Mouse (Mus musculus) bone marrow macrophage, adult 2 months (primary cell): Measurements from ENCODE around the gene Pcca. TPM values are rescaled to one million over a fixed set of nuclear protein-coding genes. Genes with fewer than 3 reads are reported as not detected.

Experiments used
- H3K27ac ChIP-seq: 2 replicates; pipeline ENCODE4 v1.5.1; 2012; ENCODE audit warnings: low read depth, low read length; ENCODE audit not compliant: insufficient read depth
- H3K4me1 ChIP-seq: 2 replicates; pipeline ENCODE4 v1.6.1; 2012; ENCODE audit warnings: low read length; ENCODE audit not compliant: control insufficient read depth, insufficient read depth
- H3K4me3 ChIP-seq: 2 replicates; pipeline ENCODE4 v1.5.1; 2012; ENCODE audit warnings: mild to moderate bottlenecking, low read length, moderate library complexity; ENCODE audit not compliant: insufficient read depth
- CTCF ChIP-seq: IDR thresholded peaks from 2 replicates; pipeline ENCODE4 v1.5.1; 2012; ENCODE audit warnings: low read depth, mild to moderate bottlenecking, low read length, moderate library complexity
- POLR2A ChIP-seq: IDR thresholded peaks from 2 replicates; pipeline ENCODE4 v1.6.1; 2012; ENCODE audit warnings: mild to moderate bottlenecking, low read depth, low read length, borderline replicate concordance
- polyA plus RNA-seq: library from polyadenylated mRNA; stranded (reverse); fragments of >200 nt; gene quantifications from 2 replicates; pipeline ENCODE4 v1.2.4, GENCODE M21; 2012; ENCODE audit not compliant: missing spikeins, insufficient read depth, insufficient read length

The Pcca gene
- polyA plus RNA-seq, 1 experiment, result 26.3 TPM

DNA sequence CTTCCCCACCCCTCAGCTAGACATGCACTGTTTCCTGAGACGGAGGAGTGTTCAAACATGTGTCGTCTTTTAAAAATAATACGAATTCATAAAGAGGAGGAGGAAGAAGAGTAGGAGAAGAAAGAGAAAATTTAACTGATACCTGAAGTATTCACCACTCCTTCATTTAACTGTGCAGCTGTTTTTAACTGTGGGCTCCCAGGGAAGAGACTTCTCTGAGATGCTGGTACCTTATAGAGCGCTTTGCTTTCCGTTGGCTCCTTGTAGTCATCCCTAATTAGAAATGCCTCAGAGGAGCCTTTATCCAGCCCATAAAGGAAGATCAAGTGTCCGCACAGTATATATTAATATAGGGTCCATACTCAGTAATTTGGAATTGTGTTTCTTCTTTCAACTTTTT lies 42.6 kb upstream of the Pcca start:
- H3K4me3 ChIP-seq, result no peak overlapping the region
- TF ChIP-seq POLR2A (no peak), CTCF (no peak)

GRCm38 (mm10) chr14:122492015-122492414 lies 42.1 kb upstream of the Pcca start:
- Histone ChIP-seq H3K4me3 (no peak overlapping the region), H3K27ac (no peak overlapping the region), H3K4me1 (no peaks in the 10 kb centered on the region)
- TF ChIP-seq CTCF (no peak), POLR2A (no peak)

More for the DNA sequence above, 42.6 kb upstream of the Pcca start:
- Histone ChIP-seq H3K4me1 (no peaks in the 10 kb centered on the region), H3K27ac (no peak overlapping the region)

DNA sequence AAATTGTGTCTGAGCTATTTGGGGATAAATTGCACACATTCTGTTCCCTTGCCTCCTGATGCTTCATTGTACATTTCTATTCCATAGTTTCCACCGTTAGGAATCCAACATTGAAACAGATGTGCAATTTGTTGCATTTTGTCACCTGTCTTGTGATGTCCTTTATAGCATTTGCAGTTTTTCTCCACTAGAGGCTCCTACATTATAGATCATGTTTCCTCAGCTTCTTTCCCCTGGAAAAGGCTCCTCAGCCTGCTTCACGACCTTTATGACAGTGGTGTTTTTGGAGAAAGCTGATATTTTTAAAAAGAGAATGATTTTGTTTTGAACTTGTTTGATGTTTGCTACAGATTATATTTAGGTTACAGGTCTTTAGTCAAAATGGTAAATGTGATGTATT lies 25.1 kb upstream of the Pcca start:
- H3K4me1 ChIP-seq, result no peaks in the 10 kb centered on the region
- TF ChIP-seq CTCF (no peak), POLR2A (no peak)
- H3K4me3 ChIP-seq, result no peak overlapping the region
- no peak overlapping the region for H3K27ac ChIP-seq

DNA sequence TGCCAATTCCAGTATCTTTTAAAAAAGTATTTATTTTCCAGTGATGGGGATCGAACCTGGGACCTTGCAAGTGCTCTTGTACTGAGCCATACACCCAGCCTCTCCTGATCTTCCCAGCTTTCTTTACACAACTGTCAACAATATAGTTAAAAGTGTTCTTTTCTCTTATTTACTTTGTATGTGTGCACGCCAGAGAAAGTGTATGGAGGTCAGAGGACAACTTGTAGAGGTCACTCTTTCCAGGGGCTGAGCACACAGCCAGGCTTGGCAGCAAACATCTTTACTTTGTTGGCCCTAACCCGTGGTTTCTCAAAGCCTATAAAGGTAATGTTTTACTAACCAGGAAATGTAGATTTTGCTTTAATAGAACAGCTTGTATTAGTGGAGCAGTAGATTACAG lies 22.6 kb upstream of the Pcca start:
- no peak overlapping the region for H3K4me3 ChIP-seq
- TF ChIP-seq CTCF, result no peak
- TF ChIP-seq POLR2A, result no peak
- no peaks in the 10 kb centered on the region for H3K4me1 ChIP-seq
- H3K27ac ChIP-seq, result no peak overlapping the region

DNA sequence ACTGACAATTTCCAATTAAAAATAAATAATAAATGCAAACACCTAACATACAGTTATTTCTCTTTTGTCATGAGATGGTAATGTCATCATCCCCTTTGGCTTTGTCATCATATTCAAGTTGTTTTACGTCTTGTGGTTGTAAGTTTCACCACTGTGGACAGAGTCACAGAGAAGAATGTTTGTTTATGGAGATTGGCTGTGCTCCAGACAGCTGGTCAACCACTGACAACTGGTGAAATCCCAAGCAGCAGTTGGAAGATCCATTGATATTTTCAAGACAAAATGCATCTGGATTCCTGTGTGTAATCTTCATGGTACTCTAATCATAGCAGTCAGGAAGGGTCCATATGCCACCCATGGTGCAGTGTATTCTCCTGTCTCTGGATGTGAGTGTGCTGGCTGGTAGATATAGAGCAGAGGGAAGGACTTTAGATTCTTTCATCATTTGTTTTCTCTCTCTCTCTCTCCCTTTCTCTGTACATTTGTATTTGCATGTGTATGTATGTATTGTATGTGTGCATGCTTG lies 20.6 kb upstream of the Pcca start:
- TF ChIP-seq CTCF, result no peak
- no peak for TF ChIP-seq POLR2A
- no peak overlapping the region for H3K27ac ChIP-seq
- H3K4me3 ChIP-seq, result no peak overlapping the region
- no peaks in the 10 kb centered on the region for H3K4me1 ChIP-seq

GRCm38 (mm10) chr14:122528475-122528874 lies 5.6 kb upstream of the Pcca start:
- H3K27ac ChIP-seq, result no peak overlapping the region
- no peak overlapping the region for H3K4me3 ChIP-seq
- TF ChIP-seq CTCF, result no peak
- TF ChIP-seq POLR2A, result no peak
- H3K4me1 ChIP-seq, result no peaks in the 10 kb centered on the region

- H3K4me3 ChIP-seq, result no peak overlapping the region
- TF ChIP-seq POLR2A (no peak), CTCF (no peak)
- H3K27ac ChIP-seq, result no peak overlapping the region
- peaks cover 2% of the 10 kb centered on the region; the same call in 1 of the 2 replicates for H3K4me1 ChIP-seq
Measured at GRCm38 (mm10) chr14:122535986-122536385, 1.9 kb downstream of the Pcca start.

GRCm38 (mm10) chr14:122548421-122548820 lies 14.3 kb downstream of the Pcca start:
- no peak overlapping the region for H3K27ac ChIP-seq
- no peak overlapping the region for H3K4me3 ChIP-seq
- no peak for TF ChIP-seq POLR2A
- no peak for TF ChIP-seq CTCF
- no peaks in the 10 kb centered on the region for H3K4me1 ChIP-seq

DNA sequence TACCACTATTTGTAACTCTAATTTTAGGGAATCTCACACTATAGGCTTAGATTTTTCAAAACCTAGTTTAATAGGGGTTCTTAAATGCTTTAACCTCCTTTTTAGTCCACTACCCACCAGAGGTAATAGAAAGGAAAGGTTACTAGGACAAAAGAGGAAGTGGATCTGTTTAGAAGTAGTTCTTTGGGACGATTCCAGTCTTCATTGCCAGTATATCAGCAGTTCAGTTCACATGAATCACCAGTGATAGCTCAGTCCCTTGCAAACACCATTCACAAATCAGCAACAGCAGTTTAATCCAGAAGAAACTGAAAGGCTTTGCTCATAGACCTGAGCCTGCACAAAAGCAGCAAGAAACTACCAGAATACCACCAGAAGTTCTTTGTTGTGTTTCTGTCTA lies 14.8 kb downstream of the Pcca start:
- TF ChIP-seq CTCF (no peak), POLR2A (no peak)
- Histone ChIP-seq H3K27ac (no peak overlapping the region), H3K4me3 (no peak overlapping the region), H3K4me1 (no peaks in the 10 kb centered on the region)

DNA sequence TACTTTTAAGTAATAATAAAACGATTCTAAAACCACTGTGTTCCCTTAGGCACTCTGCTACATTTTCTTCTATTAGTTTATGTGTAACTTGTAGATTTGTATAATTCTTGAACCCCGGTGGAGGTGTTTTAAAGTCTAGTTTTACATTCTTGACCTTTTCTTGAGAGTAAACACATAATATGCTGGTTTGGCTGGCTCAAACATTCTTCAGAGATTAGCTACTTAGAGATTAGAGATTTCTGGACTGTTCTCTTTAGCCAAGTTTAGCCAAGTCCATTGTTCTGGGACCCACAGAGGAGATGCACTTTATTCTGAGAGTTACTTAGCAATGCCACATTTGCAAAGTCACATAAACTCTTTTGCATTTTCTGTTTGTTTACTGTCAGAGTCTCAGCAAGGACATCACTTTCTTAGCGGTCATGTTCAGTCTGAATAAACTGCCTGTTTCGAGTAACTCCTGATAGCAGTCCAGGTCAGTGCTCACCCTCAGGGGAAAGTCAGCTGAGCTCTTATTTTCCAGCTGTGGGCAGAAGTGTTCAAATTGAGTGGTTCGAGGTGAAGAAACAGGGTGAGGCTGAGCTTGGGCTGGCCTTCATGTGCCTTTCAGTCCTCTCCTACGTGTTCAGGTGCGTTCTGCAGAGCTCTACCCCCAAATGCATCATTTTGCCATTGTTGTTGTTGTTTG lies 18.8 kb downstream of the Pcca start:
- Histone ChIP-seq H3K27ac (no peak overlapping the region), H3K4me1 (peaks cover 2% of the 10 kb centered on the region; the same call in 1 of the 2 replicates), H3K4me3 (no peak overlapping the region)
- TF ChIP-seq CTCF (no peak), POLR2A (no peak)
